Mouse (Mus musculus) G1E (cell line): ENCODE measurements around the gene Stat4.

Experiments
- CTCF ChIP-seq: IDR thresholded peaks from 2 replicates; pipeline ENCODE4 v1.5.1; 2012; ENCODE audit warnings: low read depth, low read length, inconsistent platforms, mixed read lengths
- GATA1 ChIP-seq: IDR thresholded peaks from 2 replicates; pipeline ENCODE4 v1.6.1; 2012; ENCODE audit warnings: borderline replicate concordance, low read length, inconsistent platforms, mixed read lengths
- GATA2 ChIP-seq: IDR thresholded peaks from 2 replicates; pipeline ENCODE4 v1.6.1; 2012; ENCODE audit warnings: low read depth, low read length, inconsistent platforms, borderline replicate concordance

GRCm38 (mm10) chr1:52010741-52011140 is 23.8 kb downstream of the Stat4 start:
- no peak for TF ChIP-seq CTCF
- TF ChIP-seq GATA1 = no peak
- no peak for TF ChIP-seq GATA2
